Mouse (Mus musculus) hindbrain, embryonic 15.5 days (tissue): ENCODE results near the gene Fen1. TPM values are rescaled to one million over a fixed set of nuclear protein-coding genes. Genes with fewer than 3 reads are reported as not detected.

Experiments
- ATAC-seq: fragments of 200-750 bp; cut with Nextera tagmentation; 2 replicates; pipeline ENCODE4 v1.8.0; 2017; ENCODE audit warnings: low read depth, moderate number of reproducible peaks, moderate TSS enrichment; ENCODE audit not compliant: low FRiP score
- H3K27ac ChIP-seq: fragments of 300-500 bp; sonication (generic); replicated peaks from 2 replicates; pipeline ENCODE4 v1.5.1; 2015; ENCODE audit warnings: mild to moderate bottlenecking, inconsistent platforms
- H3K27me3 ChIP-seq: fragments of 300-500 bp; sonication (generic); 2 replicates; pipeline ENCODE4 v1.6.1; 2015; ENCODE audit warnings: control low read depth, inconsistent platforms
- H3K36me3 ChIP-seq: fragments of 300-500 bp; sonication (generic); 2 replicates; pipeline ENCODE4 v1.6.1; 2015; ENCODE audit warnings: control low read depth, inconsistent platforms
- H3K4me1 ChIP-seq: fragments of 300-500 bp; sonication (generic); replicated peaks from 2 replicates; pipeline ENCODE4 v1.6.1; 2015; ENCODE audit warnings: control low read depth, inconsistent platforms
- H3K4me2 ChIP-seq: fragments of 300-500 bp; sonication (generic); 2 replicates; pipeline ENCODE4 v1.6.1; 2015; ENCODE audit warnings: moderate library complexity, mild to moderate bottlenecking, inconsistent platforms
- H3K4me3 ChIP-seq: fragments of 300-500 bp; sonication (generic); 2 replicates; pipeline ENCODE4 v1.5.1; 2015; ENCODE audit warnings: mild to moderate bottlenecking, inconsistent platforms
- H3K9ac ChIP-seq: fragments of 300-500 bp; sonication (generic); 2 replicates; pipeline ENCODE4 v1.6.1; 2015; ENCODE audit warnings: inconsistent platforms
- H3K9me3 ChIP-seq: fragments of 300-500 bp; sonication (generic); 2 replicates; pipeline ENCODE4 v1.6.1; 2016; ENCODE audit warnings: control low read depth, inconsistent platforms
- WGBS: fragments of 180-500 bp; shearing (Covaris S2); methylation state at CpG from one replicate; pipeline ENCODE4 v1.1.7; 2015; 5-methylcytosine and 5-hydroxymethylcytosine counted together
- polyA plus RNA-seq: library from polyadenylated mRNA; unstranded; fragments of >200 nt; fragmentation: Nextera tagmentation; extraction: Ambion mirVana; gene quantifications from 2 replicates; pipeline ENCODE4 v1.2.1, GENCODE M21; 2015

Fen1 gene
- polyA plus RNA-seq, 1 experiment from 2014 or later, result 28.2 TPM

- Histone ChIP-seq H3K4me1 (peaks cover 7% of the 10 kb centered on the region), H3K36me3 (peaks cover 35% of the 10 kb centered on the region), H3K27me3 (no peaks in the 10 kb centered on the region), H3K27ac (no peak overlapping the region), H3K4me3 (no peak overlapping the region), H3K9me3 (no peaks in the 10 kb centered on the region), H3K4me2 (no peak overlapping the region), H3K9ac (no peak overlapping the region)
- WGBS, result 93% methylated on average over 3 of the region's 3 CpGs
- ATAC-seq, result no peak
Observed at GRCm38 (mm10) chr19:10208851-10209250, 4.9 kb upstream of the Fen1 start.

GRCm38 (mm10) chr19:10205051-10205450, 1.1 kb upstream of the Fen1 start:
- no peak overlapping the region for H3K9ac ChIP-seq
- peaks cover 16% of the 10 kb centered on the region for H3K4me1 ChIP-seq
- ATAC-seq, result no peak

GRCm38 (mm10) chr19:10204616-10205001, 640 bp upstream of the Fen1 start:
- Histone ChIP-seq H3K27ac (peak overlapping the region; percentile 81), H3K4me3 (peak overlapping the region; percentile 66), H3K4me1 (peaks cover 16% of the 10 kb centered on the region), H3K4me2 (peak overlapping the region; percentile 82), H3K9ac (peak overlapping the region; percentile 75), H3K9me3 (no peaks in the 10 kb centered on the region), H3K36me3 (peaks cover 33% of the 10 kb centered on the region), H3K27me3 (no peaks in the 10 kb centered on the region)
- peak; percentile 25; the same call in 1 of the 2 replicates for ATAC-seq
- WGBS, result 1% methylated on average over 5 of the region's 5 CpGs

More at GRCm38 (mm10) chr19:10205051-10205450, 1.1 kb upstream of the Fen1 start:
- 75% methylated on average over 6 of the region's 6 CpGs for WGBS
- no peaks in the 10 kb centered on the region for H3K9me3 ChIP-seq
- peak overlapping the region; percentile 82 for H3K4me2 ChIP-seq
- H3K27me3 ChIP-seq, result no peaks in the 10 kb centered on the region
- H3K4me3 ChIP-seq, result peak overlapping the region; percentile 66; the same call in 1 of the 2 replicates
- peaks cover 33% of the 10 kb centered on the region for H3K36me3 ChIP-seq
- no peak overlapping the region for H3K27ac ChIP-seq

- ATAC-seq, result peak; percentile 54; the same call in 1 of the 2 replicates
- no peaks in the 10 kb centered on the region for H3K27me3 ChIP-seq
- WGBS, result 2% methylated on average over 23 of the region's 23 CpGs
- peak overlapping the region; percentile 81 for H3K27ac ChIP-seq
- peak overlapping the region; percentile 66 for H3K4me3 ChIP-seq
- H3K36me3 ChIP-seq, result peaks cover 26% of the 10 kb centered on the region
- peak overlapping the region; percentile 82 for H3K4me2 ChIP-seq
- peaks cover 16% of the 10 kb centered on the region for H3K4me1 ChIP-seq
- no peaks in the 10 kb centered on the region for H3K9me3 ChIP-seq
- peak overlapping the region; percentile 75 for H3K9ac ChIP-seq
Observed at GRCm38 (mm10) chr19:10203146-10203847, 672 bp downstream of the Fen1 start.

GRCm38 (mm10) chr19:10198723-10199122, 5.2 kb downstream of the Fen1 start:
- H3K4me2 ChIP-seq, result no peak overlapping the region
- H3K27ac ChIP-seq, result no peak overlapping the region
- H3K4me3 ChIP-seq, result no peak overlapping the region
- WGBS, result 32% methylated on average over 3 of the region's 3 CpGs
- peaks cover 42% of the 10 kb centered on the region for H3K36me3 ChIP-seq
- H3K9ac ChIP-seq, result no peak overlapping the region
- H3K4me1 ChIP-seq, result peaks cover 9% of the 10 kb centered on the region
- no peaks in the 10 kb centered on the region for H3K9me3 ChIP-seq
- no peaks in the 10 kb centered on the region for H3K27me3 ChIP-seq
- peak; percentile 55 for ATAC-seq

GRCm38 (mm10) chr19:10198286-10198685, 5.7 kb downstream of the Fen1 start:
- H3K9ac ChIP-seq, result no peak overlapping the region
- no peak overlapping the region for H3K4me2 ChIP-seq
- 78% methylated on average over 2 of the region's 2 CpGs for WGBS
- ATAC-seq, result no peak
- H3K9me3 ChIP-seq, result no peaks in the 10 kb centered on the region
- no peak overlapping the region for H3K4me3 ChIP-seq
- H3K27me3 ChIP-seq, result no peaks in the 10 kb centered on the region
- H3K36me3 ChIP-seq, result peaks cover 47% of the 10 kb centered on the region
- H3K4me1 ChIP-seq, result peaks cover 8% of the 10 kb centered on the region
- no peak overlapping the region for H3K27ac ChIP-seq

- no peaks in the 10 kb centered on the region for H3K27me3 ChIP-seq
- no peak for ATAC-seq
- no peak overlapping the region for H3K27ac ChIP-seq
- no peaks in the 10 kb centered on the region for H3K9me3 ChIP-seq
- H3K4me2 ChIP-seq, result no peak overlapping the region
- H3K9ac ChIP-seq, result no peak overlapping the region
- H3K4me1 ChIP-seq, result no peaks in the 10 kb centered on the region
- H3K4me3 ChIP-seq, result no peak overlapping the region
- peaks cover 58% of the 10 kb centered on the region for H3K36me3 ChIP-seq
- 94% methylated on average over 4 of the region's 4 CpGs for WGBS
Observed at GRCm38 (mm10) chr19:10197130-10197529, 6.8 kb downstream of the Fen1 start.

GRCm38 (mm10) chr19:10195252-10195651, 8.7 kb downstream of the Fen1 start:
- H3K27me3 ChIP-seq, result no peaks in the 10 kb centered on the region
- H3K4me3 ChIP-seq, result no peak overlapping the region
- WGBS, result 73% methylated on average over 5 of the region's 5 CpGs
- H3K9me3 ChIP-seq, result no peaks in the 10 kb centered on the region
- ATAC-seq, result no peak
- H3K9ac ChIP-seq, result no peak overlapping the region
- H3K4me1 ChIP-seq, result no peaks in the 10 kb centered on the region
- H3K36me3 ChIP-seq, result peaks cover 68% of the 10 kb centered on the region
- H3K27ac ChIP-seq, result no peak overlapping the region
- H3K4me2 ChIP-seq, result no peak overlapping the region

- peaks cover 71% of the 10 kb centered on the region for H3K36me3 ChIP-seq
- WGBS, result 87% methylated on average over 11 of the region's 11 CpGs
- no peak for ATAC-seq
Observed at GRCm38 (mm10) chr19:10194337-10194736, 9.6 kb downstream of the Fen1 start.

GRCm38 (mm10) chr19:10191326-10191725, 12.6 kb downstream of the Fen1 start:
- no peak for ATAC-seq
- Histone ChIP-seq H3K27ac (no peak overlapping the region), H3K4me3 (no peak overlapping the region), H3K4me2 (no peak overlapping the region), H3K36me3 (peaks cover 93% of the 10 kb centered on the region), H3K27me3 (no peaks in the 10 kb centered on the region), H3K4me1 (peaks cover 28% of the 10 kb centered on the region), H3K9me3 (no peaks in the 10 kb centered on the region), H3K9ac (no peak overlapping the region)
- 79% methylated on average over 7 of the region's 7 CpGs for WGBS

More at GRCm38 (mm10) chr19:10194337-10194736, 9.6 kb downstream of the Fen1 start:
- H3K4me3 ChIP-seq, result no peak overlapping the region
- H3K27ac ChIP-seq, result no peak overlapping the region
- no peaks in the 10 kb centered on the region for H3K9me3 ChIP-seq
- no peak overlapping the region for H3K4me2 ChIP-seq
- no peak overlapping the region for H3K9ac ChIP-seq
- no peaks in the 10 kb centered on the region for H3K4me1 ChIP-seq
- H3K27me3 ChIP-seq, result no peaks in the 10 kb centered on the region

GRCm38 (mm10) chr19:10190796-10191195, 13.2 kb downstream of the Fen1 start:
- H3K4me1 ChIP-seq, result peaks cover 34% of the 10 kb centered on the region
- no peak for ATAC-seq
- H3K9ac ChIP-seq, result no peak overlapping the region
- H3K4me2 ChIP-seq, result no peak overlapping the region
- WGBS, result 54% methylated on average over 2 of the region's 2 CpGs
- H3K4me3 ChIP-seq, result no peak overlapping the region
- no peak overlapping the region for H3K27ac ChIP-seq
- H3K36me3 ChIP-seq, result peaks cover 93% of the 10 kb centered on the region
- H3K9me3 ChIP-seq, result no peaks in the 10 kb centered on the region
- no peaks in the 10 kb centered on the region for H3K27me3 ChIP-seq

- no peaks in the 10 kb centered on the region for H3K9me3 ChIP-seq
- 92% methylated on average over 8 of the region's 8 CpGs for WGBS
- peaks cover 42% of the 10 kb centered on the region for H3K4me1 ChIP-seq
- no peak overlapping the region for H3K9ac ChIP-seq
- no peak overlapping the region for H3K4me3 ChIP-seq
- H3K27ac ChIP-seq, result no peak overlapping the region
- H3K27me3 ChIP-seq, result no peaks in the 10 kb centered on the region
- ATAC-seq, result no peak
- H3K36me3 ChIP-seq, result peaks cover 90% of the 10 kb centered on the region
- H3K4me2 ChIP-seq, result no peak overlapping the region
Observed at GRCm38 (mm10) chr19:10189940-10190339, 14.0 kb downstream of the Fen1 start.
